Mouse (Mus musculus) spleen, postnatal 10 days (tissue): Measurements from ENCODE around the gene Zfp579.

Source experiments
- DNase-seq, 2 experiments: peaks; one replicate each; pipeline ENCODE4 v3.0.0; 2021 to 2022; ENCODE audit warnings: low spot score in 2 of 2

Gene Zfp579

GRCm38 (mm10) chr7:4957361-4957760 is 38.6 kb downstream of the Zfp579 start:
- DNase-seq: peak in 1 of 2 experiments; percentile 57

GRCm38 (mm10) chr7:4953815-4954445 is 42.0 kb downstream of the Zfp579 start:
- DNase-seq: no peak

GRCm38 (mm10) chr7:4950561-4951342 is 45.2 kb downstream of the Zfp579 start:
- DNase-seq: no peak

GRCm38 (mm10) chr7:4948386-4948785 is 47.6 kb downstream of the Zfp579 start:
- no peak for DNase-seq

- DNase-seq: no peak
Measured at GRCm38 (mm10) chr7:4947855-4948254, 48.1 kb downstream of the Zfp579 start.

- DNase-seq: peak; percentile 88 to 93
Measured at GRCm38 (mm10) chr7:4943223-4943815, 52.6 kb downstream of the Zfp579 start.

GRCm38 (mm10) chr7:4942673-4943072 is 53.3 kb downstream of the Zfp579 start:
- no peak for DNase-seq

GRCm38 (mm10) chr7:4940068-4940479 is 55.9 kb downstream of the Zfp579 start:
- DNase-seq: peak; percentile 78 to 90

GRCm38 (mm10) chr7:4938456-4938855 is 57.5 kb downstream of the Zfp579 start:
- DNase-seq: peak; percentile 75 to 87

GRCm38 (mm10) chr7:4937392-4937791 is 58.6 kb downstream of the Zfp579 start:
- DNase-seq: no peak

- no peak for DNase-seq
Measured at GRCm38 (mm10) chr7:4936832-4937231, 59.1 kb downstream of the Zfp579 start.

GRCm38 (mm10) chr7:4934160-4934914 is 61.6 kb downstream of the Zfp579 start:
- DNase-seq: no peak
